Mouse (Mus musculus) heart, embryonic 14.5 days (tissue): Measurements from ENCODE around the gene Stx7. TPM values are rescaled to one million over a fixed set of nuclear protein-coding genes. Genes with fewer than 3 reads are reported as not detected.

Source experiments
- ATAC-seq: fragments of 200-750 bp; cut with Nextera tagmentation; 2 replicates; pipeline ENCODE4 v1.8.0; 2017; ENCODE audit warnings: low read depth, moderate TSS enrichment; ENCODE audit not compliant: insufficient number of reproducible peaks, insufficient read depth, low FRiP score
- H3K27ac ChIP-seq, 2 experiments: fragments of 200-500 bp in 1 of 2; fragments of 300-500 bp in 1 of 2; sonication (generic) in 1 of 2; replicated peaks in 1 of 2; 2 replicates each; pipeline ENCODE4 v1.5.1; 2012 to 2014; ENCODE audit warnings: low read depth in 2 of 2, low read length in 2 of 2, control low read depth in 1 of 2, mild to moderate bottlenecking in 1 of 2, mixed read lengths in 1 of 2; ENCODE audit not compliant: control insufficient read depth in 1 of 2, insufficient read depth in 1 of 2
- H3K27me3 ChIP-seq: fragments of 300-500 bp; sonication (generic); 2 replicates; pipeline ENCODE4 v1.6.1; 2014; ENCODE audit warnings: mild to moderate bottlenecking, low read length, control low read depth; ENCODE audit not compliant: control insufficient read depth, insufficient read depth
- H3K36me3 ChIP-seq: fragments of 300-500 bp; sonication (generic); 2 replicates; pipeline ENCODE4 v1.6.1; 2014; ENCODE audit warnings: mild to moderate bottlenecking, control low read depth, low read length, mixed read lengths; ENCODE audit not compliant: control insufficient read depth, insufficient read depth
- H3K4me1 ChIP-seq, 2 experiments: fragments of 200-500 bp in 1 of 2; fragments of 300-500 bp in 1 of 2; sonication (generic) in 1 of 2; 2 replicates each; pipeline ENCODE4 v1.6.1; 2012 to 2014; ENCODE audit warnings: low read length in 2 of 2, control low read depth in 1 of 2, mixed read lengths in 1 of 2; ENCODE audit not compliant: control insufficient read depth in 2 of 2, insufficient read depth in 2 of 2
- H3K4me2 ChIP-seq: fragments of 300-500 bp; sonication (generic); 2 replicates; pipeline ENCODE4 v1.6.1; 2014; ENCODE audit warnings: mild to moderate bottlenecking, low read length
- H3K4me3 ChIP-seq, 2 experiments: fragments of 200-500 bp in 1 of 2; fragments of 300-500 bp in 1 of 2; sonication (generic) in 1 of 2; 2 replicates each; pipeline ENCODE4 v1.5.1; 2012 to 2014; ENCODE audit warnings: low read length in 2 of 2, mild to moderate bottlenecking in 2 of 2, control low read depth in 1 of 2, low read depth in 1 of 2, moderate library complexity in 1 of 2; ENCODE audit not compliant: control insufficient read depth in 1 of 2, insufficient read depth in 1 of 2
- H3K9ac ChIP-seq: fragments of 300-500 bp; sonication (generic); 2 replicates; pipeline ENCODE4 v1.6.1; 2014; ENCODE audit warnings: mild to moderate bottlenecking, low read length
- H3K9me3 ChIP-seq: fragments of 300-500 bp; sonication (generic); 2 replicates; pipeline ENCODE4 v1.6.1; 2016; ENCODE audit warnings: low read length, control low read depth; ENCODE audit not compliant: control insufficient read depth
- WGBS: fragments of 180-500 bp; shearing (Covaris S2); extraction: QIAGEN DNeasy Blood & Tissue Kit; methylation state at CpG from one replicate; pipeline ENCODE4 v1.1.7; 2014; 5-methylcytosine and 5-hydroxymethylcytosine counted together
- polyA plus RNA-seq: library from polyadenylated mRNA; unstranded; fragments of >200 nt; fragmentation: Nextera tagmentation; extraction: Ambion mirVana; gene quantifications from 2 replicates; pipeline ENCODE4 v1.2.1, GENCODE M21; 2014

Gene Stx7
- polyA plus RNA-seq, 1 experiment from 2014 or later, result 91.7 TPM

- Histone ChIP-seq H3K27ac (no peak overlapping the region), H3K27me3 (no peaks in the 10 kb centered on the region), H3K4me2 (peak overlapping the region; percentile 58), H3K4me1 (peaks cover 0 to 11% of the 10 kb centered on the region in 2 experiments; a peak in 2 of 4 replicates), H3K9ac (no peak overlapping the region; the same call in 1 of the 2 replicates), H3K4me3 (peak overlapping the region in 1 of 2 experiments; percentile 30; a peak in 3 of 4 replicates), H3K36me3 (no peaks in the 10 kb centered on the region), H3K9me3 (no peaks in the 10 kb centered on the region)
- ATAC-seq, result no peak
- WGBS, result 26% methylated on average over 9 of the region's 9 CpGs
These were observed 17.4 kb upstream of the Stx7 start for GRCm38 (mm10) chr10:24131451-24132262.

GRCm38 (mm10) chr10:24132273-24132672, 16.8 kb upstream of the Stx7 start:
- H3K9me3 ChIP-seq, result no peaks in the 10 kb centered on the region
- no peak for ATAC-seq
- no peaks in the 10 kb centered on the region for H3K27me3 ChIP-seq
- no peaks in the 10 kb centered on the region for H3K36me3 ChIP-seq
- WGBS, result 14% methylated on average over 5 of the region's 5 CpGs
- peak overlapping the region; percentile 58 for H3K4me2 ChIP-seq
- H3K4me1 ChIP-seq, result peaks cover 0 to 11% of the 10 kb centered on the region in 2 experiments; a peak in 2 of 4 replicates
- no peak overlapping the region for H3K4me3 ChIP-seq
- H3K27ac ChIP-seq, result no peak overlapping the region
- H3K9ac ChIP-seq, result no peak overlapping the region

GRCm38 (mm10) chr10:24133132-24133531, 16.0 kb upstream of the Stx7 start:
- no peaks in the 10 kb centered on the region for H3K27me3 ChIP-seq
- ATAC-seq, result no peak
- 31% methylated on average over 2 of the region's 2 CpGs for WGBS

GRCm38 (mm10) chr10:24134071-24134645, 14.9 kb upstream of the Stx7 start:
- no peaks in the 10 kb centered on the region for H3K36me3 ChIP-seq
- H3K27me3 ChIP-seq, result no peaks in the 10 kb centered on the region
- no peak overlapping the region for H3K4me2 ChIP-seq
- H3K9ac ChIP-seq, result no peak overlapping the region
- H3K4me1 ChIP-seq, result peaks cover 0 to 11% of the 10 kb centered on the region in 2 experiments; a peak in 2 of 4 replicates
- ATAC-seq, result no peak
- 32% methylated on average over 7 of the region's 7 CpGs for WGBS
- H3K27ac ChIP-seq, result no peak overlapping the region
- H3K4me3 ChIP-seq, result no peak overlapping the region
- H3K9me3 ChIP-seq, result no peaks in the 10 kb centered on the region

More at GRCm38 (mm10) chr10:24133132-24133531, 16.0 kb upstream of the Stx7 start:
- Histone ChIP-seq H3K4me3 (no peak overlapping the region), H3K27ac (no peak overlapping the region), H3K36me3 (no peaks in the 10 kb centered on the region), H3K9ac (no peak overlapping the region), H3K4me2 (no peak overlapping the region), H3K9me3 (no peaks in the 10 kb centered on the region), H3K4me1 (peaks cover 0 to 11% of the 10 kb centered on the region in 2 experiments; a peak in 2 of 4 replicates)

- H3K4me2 ChIP-seq, result no peak overlapping the region
- H3K27ac ChIP-seq, result no peak overlapping the region
- no peak overlapping the region for H3K9ac ChIP-seq
- no peak overlapping the region for H3K4me3 ChIP-seq
- 56% methylated on average over 2 of the region's 2 CpGs for WGBS
- no peaks in the 10 kb centered on the region for H3K36me3 ChIP-seq
- no peak for ATAC-seq
- no peaks in the 10 kb centered on the region for H3K9me3 ChIP-seq
- H3K27me3 ChIP-seq, result no peaks in the 10 kb centered on the region
- no peaks in the 10 kb centered on the region for H3K4me1 ChIP-seq
These were observed 10.4 kb upstream of the Stx7 start for GRCm38 (mm10) chr10:24138623-24139261.

- no peaks in the 10 kb centered on the region for H3K36me3 ChIP-seq
- no peaks in the 10 kb centered on the region for H3K4me1 ChIP-seq
- H3K4me3 ChIP-seq, result no peak overlapping the region
- no peak for ATAC-seq
- no peak overlapping the region for H3K4me2 ChIP-seq
- no peak overlapping the region for H3K27ac ChIP-seq
- no peaks in the 10 kb centered on the region for H3K9me3 ChIP-seq
- H3K27me3 ChIP-seq, result no peaks in the 10 kb centered on the region
- H3K9ac ChIP-seq, result no peak overlapping the region
- 77% methylated on average over 3 of the region's 3 CpGs for WGBS
These were observed 6.4 kb upstream of the Stx7 start for GRCm38 (mm10) chr10:24142735-24143134.

GRCm38 (mm10) chr10:24150086-24150485, 984 bp downstream of the Stx7 start:
- Histone ChIP-seq H3K27ac (no peak overlapping the region), H3K4me2 (peak overlapping the region; percentile 69), H3K9ac (peak overlapping the region; percentile 91), H3K4me3 (peak overlapping the region; percentile 38 to 76), H3K9me3 (no peaks in the 10 kb centered on the region), H3K36me3 (peaks cover 23% of the 10 kb centered on the region), H3K4me1 (peaks cover 0 to 12% of the 10 kb centered on the region in 2 experiments; a peak in 1 of 4 replicates), H3K27me3 (no peaks in the 10 kb centered on the region)
- no peak for ATAC-seq
- WGBS, result 25% methylated on average over 7 of the region's 7 CpGs
